Mouse (Mus musculus): ENCODE results near the gene Gsta3. TPM values are rescaled to one million over a fixed set of nuclear protein-coding genes. Genes with fewer than 3 reads are reported as not detected.

Gsta3 gene
- polyA plus RNA-seq, 1 experiment from 2014 or later: 3.0 TPM

- H3K4me3 ChIP-seq: no peak overlapping the region
- WGBS: 80% methylated on average over 2 of the region's 2 CpGs
- H3K27me3 ChIP-seq: no peaks in the 10 kb centered on the region
- H3K9me3 ChIP-seq: no peaks in the 10 kb centered on the region
- H3K9ac ChIP-seq: no peak overlapping the region
- no peak for ATAC-seq (ENCODE audit: insufficient number of reproducible peaks, insufficient read depth, low FRiP score, low TSS enrichment, low read depth)
- no peaks in the 10 kb centered on the region for H3K4me1 ChIP-seq
- H3K27ac ChIP-seq: no peak overlapping the region
- H3K4me2 ChIP-seq: no peak overlapping the region
- no peaks in the 10 kb centered on the region for H3K36me3 ChIP-seq
Measured at GRCm38 (mm10) chr1:21314336-21314735, 73.9 kb downstream of the Gsta3 start.

Other genes with a start within 250 kb of the Gsta3 start
- gene Tram2, start 161.4 kb upstream of the Gsta3 start, polyA plus RNA-seq (2015; fragmentation: Nextera tagmentation; extraction: Ambion mirVana): 9.1 and 11.2 TPM in 2 replicates
- gene Tmem14a, start 22.0 kb upstream of the Gsta3 start, polyA plus RNA-seq (2015; fragmentation: Nextera tagmentation; extraction: Ambion mirVana): 11.1 and 11.7 TPM in 2 replicates
- not detected in 2 replicates for gene Khdc1a, start 109.1 kb downstream of the Gsta3 start, polyA plus RNA-seq (2015; fragmentation: Nextera tagmentation; extraction: Ambion mirVana)
- gene Khdc1c, start 127.7 kb downstream of the Gsta3 start, polyA plus RNA-seq (2015; fragmentation: Nextera tagmentation; extraction: Ambion mirVana): not detected in 2 replicates
- 0.19 TPM in 1 of 2 replicates, not detected in the other for gene Khdc1b, start 143.0 kb downstream of the Gsta3 start, polyA plus RNA-seq (2015; fragmentation: Nextera tagmentation; extraction: Ambion mirVana)

All from embryonic facial prominence, embryonic 13.5 days (tissue).